Mouse (Mus musculus) ES-Bruce4 (cell line): ENCODE results near the gene Dstyk.

Source experiments
- CTCF ChIP-seq: IDR thresholded peaks from one replicate; pipeline ENCODE4 v1.8.1; 2011; ENCODE audit warnings: low read depth, low read length
- POLR2A ChIP-seq: IDR thresholded peaks from one replicate; pipeline ENCODE4 v1.8.1; 2011; ENCODE audit warnings: low read length; ENCODE audit not compliant: insufficient read depth

DNA sequence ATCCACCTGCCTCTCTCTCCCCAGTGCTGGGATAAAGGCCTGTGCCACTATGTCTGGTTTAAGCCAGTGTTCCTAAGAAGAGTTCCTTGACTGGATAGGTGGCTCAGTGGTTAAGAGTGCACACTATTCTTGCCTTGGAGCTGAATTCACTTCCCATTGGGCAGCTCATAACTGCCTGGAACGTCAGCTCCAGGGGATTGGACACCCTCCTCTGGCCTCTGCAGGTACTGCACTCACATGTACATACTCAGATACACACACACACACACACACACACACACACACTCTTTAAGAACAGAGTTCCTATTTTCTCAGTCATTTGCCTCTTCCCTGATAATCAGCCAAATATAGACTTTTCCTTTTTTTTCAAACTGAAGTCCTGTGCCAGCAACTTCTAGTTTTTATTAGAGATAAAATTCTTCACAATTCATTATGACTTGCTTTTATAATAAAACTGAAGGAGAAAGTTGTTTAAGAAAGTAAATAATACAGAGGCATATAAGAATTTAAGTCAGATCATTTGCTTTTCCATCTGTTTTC is 23.6 kb downstream of the Dstyk start:
- TF ChIP-seq POLR2A: no peak
- no peak for TF ChIP-seq CTCF
